Mouse (Mus musculus): ENCODE data around the gene Gpnmb.

DNA sequence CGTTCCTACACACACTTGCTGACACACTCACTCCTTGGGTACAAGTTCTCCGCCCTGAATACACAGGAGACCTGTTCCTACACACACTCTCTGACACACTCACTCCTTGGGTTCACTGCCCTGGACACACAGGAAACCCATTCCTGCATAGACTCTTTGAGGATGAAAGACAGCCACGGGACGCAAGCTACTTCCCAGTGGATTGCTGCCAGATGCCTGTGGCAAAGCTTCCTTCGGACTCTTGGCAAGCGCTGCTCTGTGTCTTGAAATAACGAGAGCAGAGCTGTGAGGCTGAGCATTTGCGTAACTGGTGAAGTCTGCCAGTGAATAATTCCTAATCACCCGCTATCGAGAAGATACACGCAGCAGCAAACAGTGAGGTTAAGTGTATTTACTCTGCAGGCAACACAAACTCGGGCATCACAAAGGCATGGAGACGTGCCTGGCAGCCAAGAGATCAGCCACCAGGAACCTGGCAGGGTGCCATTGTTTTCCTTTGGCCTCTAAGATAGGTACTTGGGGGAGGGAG, 60.7 kb downstream of the Gpnmb start:
- no peak for TF ChIP-seq CTCF (IDR thresholded peaks at IDR 0.05; ENCODE audit: extremely low read depth, insufficient read depth, insufficient read length, insufficient replicate concordance)
- no peak for TF ChIP-seq POLR2A (IDR thresholded peaks at IDR 0.05; ENCODE audit: low read depth, low read length)
